Mouse (Mus musculus) kidney, embryonic 15.5 days (tissue): Measurements from ENCODE around the gene 9430097D07Rik. TPM values are rescaled to one million over a fixed set of nuclear protein-coding genes. Genes with fewer than 3 reads are reported as not detected.

Experiments used
- ATAC-seq: fragments of 200-750 bp; cut with Nextera tagmentation; replicated peaks from 2 replicates; pipeline ENCODE4 v1.8.0; 2017; ENCODE audit warnings: moderate TSS enrichment; ENCODE audit not compliant: low FRiP score
- H3K27ac ChIP-seq: fragments of 300-500 bp; sonication (generic); 2 replicates; pipeline ENCODE4 v1.5.1; 2015; ENCODE audit warnings: mild to moderate bottlenecking, inconsistent platforms
- H3K27me3 ChIP-seq: fragments of 300-500 bp; sonication (generic); 2 replicates; pipeline ENCODE4 v1.6.1; 2015; ENCODE audit warnings: inconsistent platforms
- H3K36me3 ChIP-seq: fragments of 300-500 bp; sonication (generic); 2 replicates; pipeline ENCODE4 v1.6.1; 2015; ENCODE audit warnings: inconsistent platforms
- H3K4me1 ChIP-seq: fragments of 300-500 bp; sonication (generic); 2 replicates; pipeline ENCODE4 v1.6.1; 2015; ENCODE audit warnings: inconsistent platforms
- H3K4me2 ChIP-seq: fragments of 300-500 bp; sonication (generic); 2 replicates; pipeline ENCODE4 v1.6.1; 2015; ENCODE audit warnings: moderate library complexity, mild to moderate bottlenecking, inconsistent platforms
- H3K4me3 ChIP-seq: fragments of 300-500 bp; sonication (generic); replicated peaks from 2 replicates; pipeline ENCODE4 v1.5.1; 2015; ENCODE audit warnings: mild to moderate bottlenecking, inconsistent platforms
- H3K9ac ChIP-seq: fragments of 300-500 bp; sonication (generic); 2 replicates; pipeline ENCODE4 v1.6.1; 2015; ENCODE audit warnings: mild to moderate bottlenecking, inconsistent platforms
- H3K9me3 ChIP-seq: fragments of 300-500 bp; sonication (generic); replicated peaks from 2 replicates; pipeline ENCODE4 v1.6.1; 2016; ENCODE audit warnings: inconsistent platforms
- WGBS: fragments of 180-500 bp; shearing (Covaris S2); methylation state at CpG from one replicate; pipeline ENCODE4 v1.1.7; 2015; ENCODE audit warnings: mixed read lengths; 5-methylcytosine and 5-hydroxymethylcytosine counted together
- polyA plus RNA-seq: library from polyadenylated mRNA; unstranded; fragments of >200 nt; fragmentation: Nextera tagmentation; extraction: Ambion mirVana; gene quantifications from 2 replicates; pipeline ENCODE4 v1.2.1, GENCODE M21; 2015

9430097D07Rik gene
- 0.10 and 0.17 TPM in 2 replicates for polyA plus RNA-seq

DNA sequence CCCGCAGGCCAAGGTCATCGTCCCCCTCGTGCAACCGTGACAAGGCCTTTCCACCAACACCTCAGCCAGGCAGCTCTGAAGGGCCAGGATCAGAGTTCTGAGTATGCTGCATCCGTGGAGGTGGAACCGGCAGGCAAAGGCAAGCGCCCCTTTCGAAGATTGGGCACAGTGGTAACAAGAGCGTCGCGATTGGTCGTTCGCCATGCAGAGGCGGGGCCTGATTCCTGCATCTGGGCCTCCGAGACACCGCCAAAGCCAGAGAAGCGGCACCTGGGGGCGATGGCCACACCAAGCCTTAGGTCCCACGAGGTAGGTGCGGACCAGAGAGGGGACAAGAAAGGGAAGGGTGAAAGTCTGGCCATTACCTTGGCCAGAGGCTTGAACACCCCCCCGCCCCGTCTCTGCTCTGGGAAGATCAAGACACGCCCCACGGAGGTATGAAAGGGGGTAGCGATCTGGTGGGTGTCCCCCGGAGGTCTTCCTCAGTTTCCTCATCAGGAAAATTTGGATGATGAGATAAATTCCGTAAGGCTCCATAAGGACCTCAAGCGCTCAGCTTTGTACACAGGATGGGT is at the start of gene 9430097D07Rik:
Gene 9430097D07Rik (minus strand): TSS at position 99 of the 575 bp plus-strand sequence.
- H3K9me3 ChIP-seq, result no peaks in the 10 kb centered on the region
- 8% methylated on average over 28 of the region's 28 CpGs for WGBS
- H3K36me3 ChIP-seq, result peaks cover 10% of the 10 kb centered on the region
- H3K27me3 ChIP-seq, result peaks cover 40% of the 10 kb centered on the region
- peak within 1 kb of the TSS; percentile 95 for H3K4me2 ChIP-seq
- H3K4me1 ChIP-seq, result peaks cover 24% of the 10 kb centered on the region
- peak within 1 kb of the TSS; percentile 48 for H3K9ac ChIP-seq
- no peak within 1 kb of the TSS for H3K27ac ChIP-seq
- H3K4me3 ChIP-seq, result peak within 1 kb of the TSS; percentile 47
- peak; percentile 50 for ATAC-seq

DNA sequence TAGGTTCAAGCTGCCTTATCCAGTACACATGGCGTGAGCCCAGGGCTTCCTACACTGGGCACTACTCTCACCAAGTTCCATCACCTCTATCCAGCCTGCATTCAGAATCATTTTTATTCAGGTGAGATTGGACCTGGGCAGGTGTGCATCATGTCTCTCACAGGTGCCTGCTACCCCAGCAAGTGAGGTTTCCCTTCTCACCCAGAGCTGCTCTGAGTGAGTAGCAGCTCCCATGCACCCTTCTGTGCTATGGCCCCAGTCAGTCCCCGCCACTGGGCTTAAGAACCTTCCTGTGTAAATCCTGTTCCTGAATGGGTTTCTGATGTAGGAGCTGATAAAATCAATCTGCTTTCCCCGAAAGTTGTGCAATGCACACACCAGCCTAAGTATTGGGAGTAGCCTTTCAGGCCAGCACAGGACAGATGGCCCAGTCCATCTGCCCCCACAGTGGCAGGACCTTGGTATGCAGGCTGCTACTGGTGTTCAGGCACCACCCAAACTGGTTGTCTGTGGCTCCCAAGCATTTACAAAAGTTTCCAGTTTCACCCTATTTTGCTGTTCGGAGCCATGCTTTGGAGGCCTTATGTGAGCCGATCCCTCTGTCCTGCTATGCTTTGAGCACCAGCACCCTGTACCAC is 48.7 kb upstream of the 9430097D07Rik start:
- Histone ChIP-seq H3K9me3 (no peaks in the 10 kb centered on the region), H3K27me3 (no peaks in the 10 kb centered on the region), H3K4me1 (peaks cover 83% of the 10 kb centered on the region), H3K36me3 (no peaks in the 10 kb centered on the region), H3K4me2 (no peak overlapping the region), H3K4me3 (no peak overlapping the region), H3K9ac (no peak overlapping the region), H3K27ac (peak overlapping the region; percentile 88)
- 75% methylated on average over 5 of the region's 5 CpGs for WGBS
- ATAC-seq, result no peak

DNA sequence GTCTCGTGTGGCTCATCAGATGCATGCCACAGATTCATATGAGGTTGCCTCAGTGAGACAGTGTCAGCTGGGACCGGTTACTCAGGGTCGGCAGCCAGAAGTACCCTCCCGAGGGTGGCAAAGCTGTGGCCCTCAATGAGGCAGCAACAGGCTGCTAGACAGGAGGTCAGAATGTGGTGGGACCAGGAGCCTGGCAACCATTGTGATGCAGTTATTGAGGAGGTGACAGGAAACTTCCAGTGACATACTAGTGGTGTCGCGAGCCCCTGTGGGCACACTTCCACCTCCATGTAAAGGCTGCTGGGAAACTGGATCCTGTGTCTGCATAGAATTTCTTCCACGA is 46.0 kb upstream of the 9430097D07Rik start, which contains the start of gene Ak1:
Gene Ak1 (plus strand): TSS at position 242 of the 343 bp plus-strand sequence.
- Histone ChIP-seq H3K4me3 (no peak within 1 kb of the TSS), H3K27me3 (no peaks in the 10 kb centered on the region), H3K9me3 (peaks cover 4% of the 10 kb centered on the region; the same call in 1 of the 2 replicates), H3K9ac (0 out of 2 replicates have a peak within 1 kb of the TSS, but pooled peaks have one; percentile 15), H3K4me1 (peaks cover 69% of the 10 kb centered on the region), H3K27ac (peak within 1 kb of the TSS; percentile 92), H3K4me2 (peak within 1 kb of the TSS; percentile 34), H3K36me3 (peaks cover 16% of the 10 kb centered on the region)
- ATAC-seq, result 0 out of 2 replicates have a peak, but pooled peaks have one; percentile 4
- 20% methylated on average over 7 of the region's 7 CpGs for WGBS

DNA sequence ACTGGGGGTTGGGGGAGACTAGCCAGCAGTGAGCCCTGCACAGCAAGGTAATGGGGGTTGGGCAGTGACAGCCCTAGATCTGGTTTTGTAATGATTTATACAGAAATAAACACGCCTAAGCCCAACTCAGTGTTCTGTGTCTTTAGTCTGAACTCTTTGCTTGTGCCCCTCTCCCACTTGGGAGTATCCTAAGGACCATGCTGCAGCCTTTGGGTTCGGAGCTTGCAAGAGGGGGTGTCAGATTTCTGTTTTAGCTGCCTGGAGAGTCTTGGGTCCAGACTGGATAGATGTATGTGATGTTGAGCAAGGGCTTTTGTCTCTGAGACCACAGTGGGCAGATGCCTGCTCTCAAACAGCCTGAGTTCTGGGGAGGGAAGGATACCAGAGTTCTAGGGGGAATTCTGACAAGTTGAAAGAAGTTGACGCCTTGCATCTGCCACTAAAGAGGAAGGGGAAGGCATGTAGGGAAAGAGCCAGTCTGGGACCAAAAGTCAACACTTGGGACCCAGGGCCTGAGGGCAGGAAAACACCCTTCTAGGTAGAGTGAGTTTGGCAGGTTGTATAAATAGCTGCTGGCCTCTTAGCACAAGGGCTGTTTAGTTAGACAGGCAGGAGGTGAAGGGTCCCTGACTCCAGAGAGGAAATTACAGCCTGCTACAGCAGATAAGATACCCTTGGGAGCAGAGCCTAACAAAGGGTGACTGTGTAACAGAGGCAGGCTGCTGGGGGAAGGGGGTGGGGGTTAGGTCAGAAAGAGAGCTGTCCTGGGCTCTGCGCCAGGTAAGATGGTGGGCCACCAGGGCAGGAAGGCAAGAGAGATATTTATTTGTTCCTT is 45.4 kb upstream of the 9430097D07Rik start:
- Histone ChIP-seq H3K9me3 (peaks cover 4% of the 10 kb centered on the region; the same call in 1 of the 2 replicates), H3K9ac (0 out of 2 replicates have a peak overlapping the region, but pooled peaks have one; percentile 15), H3K4me2 (peak overlapping the region; percentile 34; the same call in 1 of the 2 replicates), H3K27me3 (no peaks in the 10 kb centered on the region), H3K27ac (peak overlapping the region; percentile 92), H3K4me1 (peaks cover 64% of the 10 kb centered on the region), H3K4me3 (no peak overlapping the region), H3K36me3 (peaks cover 21% of the 10 kb centered on the region)
- 9% methylated on average over 4 of the region's 4 CpGs for WGBS
- ATAC-seq, result peak; percentile 65

DNA sequence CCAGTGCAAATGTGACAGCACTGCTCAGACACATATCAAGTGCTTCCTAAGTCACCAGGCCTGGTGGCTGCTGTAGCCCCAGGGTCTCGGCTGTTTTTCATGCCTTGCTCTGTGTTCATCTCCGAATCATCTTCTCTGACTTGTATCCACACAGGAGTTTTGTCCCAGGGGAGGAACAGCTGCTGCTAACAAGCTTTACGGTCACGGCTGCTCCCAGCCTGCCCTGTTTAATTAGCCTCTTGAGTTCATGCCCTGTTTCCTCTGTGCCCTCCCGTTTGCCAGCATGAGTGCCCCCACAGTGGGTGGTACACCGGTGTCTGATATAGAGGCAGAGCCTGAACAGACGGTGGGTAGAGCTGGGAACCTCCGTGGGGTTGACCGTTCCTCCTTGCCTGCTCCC is 42.6 kb upstream of the 9430097D07Rik start:
- no peak overlapping the region for H3K4me3 ChIP-seq
- WGBS, result 60% methylated on average over 9 of the region's 9 CpGs
- peaks cover 4% of the 10 kb centered on the region; the same call in 1 of the 2 replicates for H3K9me3 ChIP-seq
- no peaks in the 10 kb centered on the region for H3K27me3 ChIP-seq
- H3K27ac ChIP-seq, result no peak overlapping the region
- H3K9ac ChIP-seq, result no peak overlapping the region
- ATAC-seq, result no peak
- peaks cover 40% of the 10 kb centered on the region for H3K36me3 ChIP-seq
- H3K4me2 ChIP-seq, result no peak overlapping the region
- peaks cover 44% of the 10 kb centered on the region for H3K4me1 ChIP-seq

DNA sequence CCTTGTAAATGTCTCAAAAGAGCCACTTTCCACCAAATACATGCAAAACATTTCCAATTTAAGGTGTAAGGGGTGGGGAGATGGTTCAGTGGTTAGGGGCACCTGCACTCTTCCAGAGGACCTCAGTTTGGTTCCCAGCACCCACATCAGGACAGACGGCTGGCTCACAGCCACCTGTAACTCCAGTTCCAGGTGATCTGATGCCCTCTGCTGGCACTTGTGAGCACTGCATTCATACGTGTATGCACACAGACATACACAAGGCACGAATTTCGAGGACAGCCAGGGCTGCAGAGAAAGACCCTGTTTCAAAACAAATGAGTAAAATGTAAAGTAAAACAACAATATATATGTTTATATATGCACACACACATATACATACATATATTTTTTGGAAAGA is 42.1 kb upstream of the 9430097D07Rik start:
- 93% methylated on average over 4 of the region's 4 CpGs for WGBS
- H3K27ac ChIP-seq, result no peak overlapping the region
- no peak for ATAC-seq

DNA sequence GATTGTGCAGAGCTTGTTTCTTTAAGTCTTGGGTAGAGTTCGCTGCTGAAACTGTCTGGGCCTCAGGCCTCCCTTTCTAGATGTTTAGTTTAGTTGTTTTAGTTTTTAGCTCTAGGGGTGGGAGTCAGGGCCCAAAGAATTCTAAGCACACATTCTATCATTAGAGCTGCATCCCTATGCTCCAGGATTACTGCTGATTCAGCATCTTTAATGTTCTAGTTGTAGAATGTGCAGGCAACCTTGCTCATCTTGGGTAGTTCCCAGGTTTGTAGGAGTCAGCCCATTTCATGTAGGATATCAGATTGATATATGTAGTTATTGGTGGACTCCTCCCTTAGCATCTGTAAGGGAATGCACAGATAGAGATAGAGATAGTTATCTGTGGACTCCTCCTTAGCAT is 41.6 kb upstream of the 9430097D07Rik start:
- Histone ChIP-seq H3K4me2 (no peak overlapping the region), H3K27ac (no peak overlapping the region), H3K4me1 (peaks cover 42% of the 10 kb centered on the region), H3K4me3 (no peak overlapping the region), H3K27me3 (no peaks in the 10 kb centered on the region), H3K36me3 (peaks cover 48% of the 10 kb centered on the region), H3K9me3 (peaks cover 4% of the 10 kb centered on the region; the same call in 1 of the 2 replicates), H3K9ac (no peak overlapping the region)
- WGBS, result 95% methylated on average over 1 of the region's 1 CpGs
- no peak for ATAC-seq

More for the DNA sequence above, 42.1 kb upstream of the 9430097D07Rik start:
- no peak overlapping the region for H3K9ac ChIP-seq
- H3K27me3 ChIP-seq, result no peaks in the 10 kb centered on the region
- H3K4me1 ChIP-seq, result peaks cover 44% of the 10 kb centered on the region
- H3K36me3 ChIP-seq, result peaks cover 43% of the 10 kb centered on the region
- no peak overlapping the region for H3K4me2 ChIP-seq
- H3K4me3 ChIP-seq, result no peak overlapping the region
- H3K9me3 ChIP-seq, result peaks cover 4% of the 10 kb centered on the region; the same call in 1 of the 2 replicates

DNA sequence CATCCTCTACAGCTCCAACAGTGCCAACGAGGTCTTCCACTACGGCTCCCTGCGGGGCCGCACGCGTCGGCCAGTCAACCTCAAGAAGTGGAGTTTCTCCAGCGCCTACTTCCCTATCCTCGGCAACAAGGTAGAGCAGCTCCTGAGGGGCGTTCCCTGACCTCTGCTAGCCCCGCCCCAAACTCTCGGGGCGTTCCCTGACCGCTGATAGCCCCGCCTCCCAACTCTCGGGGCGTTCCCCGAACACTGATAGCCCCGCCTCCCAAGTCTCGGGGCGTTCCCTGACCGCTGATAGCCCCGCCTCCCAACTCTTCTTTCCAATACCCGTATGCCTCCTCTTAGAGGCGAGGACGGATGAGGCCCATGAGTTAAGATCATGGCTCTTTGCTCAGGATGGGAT is 36.8 kb upstream of the 9430097D07Rik start:
- H3K4me1 ChIP-seq, result peaks cover 36% of the 10 kb centered on the region
- H3K9ac ChIP-seq, result no peak overlapping the region
- 0 out of 2 replicates have a peak, but pooled peaks cover under 1% of the 10 kb centered on the region for H3K9me3 ChIP-seq
- no peak for ATAC-seq
- no peak overlapping the region for H3K4me2 ChIP-seq
- no peaks in the 10 kb centered on the region for H3K27me3 ChIP-seq
- H3K4me3 ChIP-seq, result no peak overlapping the region
- H3K36me3 ChIP-seq, result peaks cover 41% of the 10 kb centered on the region
- no peak overlapping the region for H3K27ac ChIP-seq
- 75% methylated on average over 26 of the region's 26 CpGs for WGBS

DNA sequence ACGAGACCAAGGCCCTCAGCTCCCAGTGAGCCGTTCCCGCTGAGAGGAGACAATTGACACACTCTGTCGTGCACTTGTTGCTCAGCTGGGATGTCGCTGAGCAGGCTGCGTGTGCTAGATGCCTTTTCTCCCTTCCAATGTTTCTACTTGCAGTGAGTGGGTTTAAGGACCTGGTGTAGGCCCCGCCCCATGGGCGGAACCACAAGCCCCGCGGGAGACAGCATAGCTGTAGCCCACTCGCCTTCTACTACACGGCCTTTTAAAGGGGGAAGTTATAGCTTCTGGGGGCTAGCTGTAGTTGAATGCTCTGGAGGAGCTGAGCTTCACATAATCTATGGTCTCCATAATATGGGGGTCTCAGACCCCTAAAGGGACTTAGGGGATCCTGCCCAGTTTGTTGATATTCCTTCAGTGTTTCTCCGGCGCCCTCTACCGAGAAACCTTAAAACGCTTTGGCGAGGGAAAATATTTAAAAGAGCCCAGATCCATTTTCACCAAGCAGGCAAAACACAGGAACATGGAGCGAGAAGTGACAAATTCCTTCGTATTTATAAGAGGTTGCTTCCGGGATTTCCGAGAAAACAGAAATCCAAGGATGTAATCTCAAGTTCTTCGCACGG is 35.2 kb upstream of the 9430097D07Rik start:
- no peak for ATAC-seq
- Histone ChIP-seq H3K9ac (no peak overlapping the region; the same call in 1 of the 2 replicates), H3K9me3 (no peaks in the 10 kb centered on the region), H3K4me1 (peaks cover 46% of the 10 kb centered on the region), H3K4me3 (peak overlapping the region; percentile 49), H3K27me3 (no peaks in the 10 kb centered on the region), H3K27ac (peak overlapping the region; percentile 30), H3K36me3 (peaks cover 28% of the 10 kb centered on the region), H3K4me2 (peak overlapping the region; percentile 70)
- 17% methylated on average over 23 of the region's 23 CpGs for WGBS

DNA sequence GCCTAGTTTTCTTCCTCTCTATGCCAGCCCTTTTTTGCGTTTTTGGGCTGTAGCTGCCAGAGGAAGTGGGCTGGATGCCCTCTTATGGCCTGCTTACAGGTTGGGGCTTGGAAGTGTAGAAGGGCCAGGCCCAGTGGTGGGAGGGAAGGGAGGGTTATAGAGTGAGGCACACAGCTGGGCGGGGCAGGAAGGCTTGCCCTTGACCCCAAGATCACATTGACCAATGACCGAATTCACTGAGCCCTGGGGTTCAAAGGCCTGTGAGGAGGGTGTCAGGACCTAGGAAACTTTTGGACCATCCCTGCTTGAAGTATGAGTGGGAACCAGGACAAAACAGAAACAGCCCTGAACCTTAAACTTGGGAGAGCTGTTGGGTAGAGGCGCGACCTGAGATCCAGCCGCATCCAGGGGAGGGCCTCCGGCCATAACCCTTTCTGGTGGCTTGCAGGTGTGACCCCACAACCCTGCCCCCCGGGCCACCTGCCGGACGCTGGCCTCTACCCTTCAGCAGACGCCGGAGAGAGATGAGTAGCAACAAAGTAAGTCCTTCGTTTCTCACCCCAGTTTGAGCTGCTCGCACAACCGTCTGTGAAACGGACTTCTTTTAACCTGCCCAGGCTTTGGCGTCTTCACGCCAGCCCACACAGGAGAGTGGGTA is 33.4 kb upstream of the 9430097D07Rik start:
- Histone ChIP-seq H3K9ac (0 out of 2 replicates have a peak overlapping the region, but pooled peaks have one; percentile 11), H3K4me1 (peaks cover 46% of the 10 kb centered on the region)
- peak; percentile 21; the same call in 1 of the 2 replicates for ATAC-seq

More for the DNA sequence above, 33.4 kb upstream of the 9430097D07Rik start:
- H3K36me3 ChIP-seq, result peaks cover 16% of the 10 kb centered on the region
- peak overlapping the region; percentile 98 for H3K4me2 ChIP-seq
- H3K9me3 ChIP-seq, result no peaks in the 10 kb centered on the region
- 39% methylated on average over 18 of the region's 18 CpGs for WGBS
- peak overlapping the region; percentile 79 for H3K4me3 ChIP-seq
- H3K27ac ChIP-seq, result peak overlapping the region; percentile 84
- H3K27me3 ChIP-seq, result no peaks in the 10 kb centered on the region
